Mouse (Mus musculus): ENCODE measurements around the gene Tsga10.

Gene Tsga10

DNA sequence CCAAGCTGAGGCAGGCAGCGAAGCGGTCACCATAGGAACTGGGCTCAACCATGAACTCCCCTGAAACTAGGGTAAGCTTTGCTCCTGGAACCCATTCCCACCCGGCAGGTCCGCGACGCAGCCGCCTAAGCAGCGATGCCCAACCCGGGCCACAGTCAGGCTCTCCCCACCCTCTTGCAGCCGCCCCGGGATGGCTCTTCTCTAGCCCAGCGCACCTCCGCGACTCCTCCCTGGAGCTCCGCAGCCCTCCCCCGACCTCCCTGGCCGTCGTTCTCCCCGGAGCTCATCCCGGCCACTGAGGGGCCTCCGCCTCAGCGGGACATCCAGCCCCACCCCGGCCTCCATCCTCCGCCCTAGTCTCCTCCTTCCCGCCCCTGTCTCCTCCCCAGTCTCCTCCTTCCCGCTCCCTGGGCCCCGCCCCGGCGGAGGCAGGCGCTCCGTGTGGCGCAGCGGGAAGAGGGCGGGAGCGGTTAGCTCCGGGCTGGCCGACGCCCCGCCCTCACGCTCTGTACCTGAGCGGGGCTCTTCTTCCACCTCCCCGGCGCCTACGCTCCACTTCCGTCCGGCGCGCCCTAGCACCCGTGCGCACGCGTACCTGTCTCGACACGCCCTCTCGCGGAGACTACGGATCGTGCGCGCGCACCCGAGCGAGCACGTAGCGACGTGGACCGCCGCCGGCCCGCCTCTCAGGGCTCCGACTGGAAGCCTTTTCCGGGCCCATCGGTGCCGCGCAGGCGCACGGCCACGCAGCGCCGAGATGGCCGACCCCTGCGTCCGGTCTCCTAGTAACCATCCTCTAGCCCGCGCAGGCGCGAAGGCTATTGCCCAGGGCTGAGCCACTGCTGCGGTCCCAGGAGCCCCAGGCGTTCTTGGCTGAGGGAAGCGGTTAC is 1.5 kb downstream of the Tsga10 start:
- peak; percentile 99 to 100 for DNase-seq

DNA sequence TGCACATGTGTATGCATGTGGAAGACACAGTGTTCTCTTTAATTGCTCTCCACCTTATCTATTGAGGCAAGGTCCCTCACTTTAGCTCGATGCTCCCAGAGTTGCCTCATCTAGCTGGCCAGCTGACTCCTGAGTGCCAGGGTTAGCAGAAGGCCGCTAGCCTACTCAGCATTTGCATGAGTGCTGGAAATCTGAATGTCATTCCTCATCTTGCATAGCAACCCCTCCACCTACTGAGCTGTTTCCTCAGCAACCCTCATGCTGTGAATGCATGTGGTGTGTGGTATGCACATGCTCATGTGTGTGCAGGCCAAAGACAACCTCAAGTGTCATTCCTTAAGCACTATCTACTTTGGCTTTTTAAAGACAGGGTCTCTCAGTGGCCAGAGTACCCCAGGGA is 15.5 kb downstream of the Tsga10 start:
- no peak for DNase-seq

DNA sequence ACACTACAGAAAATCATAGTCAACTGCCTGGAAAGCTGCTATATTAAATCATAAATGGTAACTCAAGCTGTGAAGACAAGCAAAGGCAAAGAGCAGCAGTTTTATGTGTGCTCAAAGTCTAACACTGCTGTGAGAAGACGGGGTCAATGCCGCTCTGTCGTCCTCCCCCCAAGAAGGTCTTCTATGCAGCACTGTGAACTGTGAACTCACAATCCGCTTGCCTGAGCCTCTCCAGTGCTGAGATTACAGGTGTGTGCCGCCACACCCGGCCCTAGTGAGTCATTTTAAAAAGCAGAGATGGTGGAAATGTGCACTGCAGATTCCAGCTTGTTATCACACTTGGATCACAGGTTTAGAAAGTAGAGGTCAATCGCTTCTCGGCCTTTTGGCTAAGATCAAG is 19.4 kb downstream of the Tsga10 start:
- DNase-seq: no peak

DNA sequence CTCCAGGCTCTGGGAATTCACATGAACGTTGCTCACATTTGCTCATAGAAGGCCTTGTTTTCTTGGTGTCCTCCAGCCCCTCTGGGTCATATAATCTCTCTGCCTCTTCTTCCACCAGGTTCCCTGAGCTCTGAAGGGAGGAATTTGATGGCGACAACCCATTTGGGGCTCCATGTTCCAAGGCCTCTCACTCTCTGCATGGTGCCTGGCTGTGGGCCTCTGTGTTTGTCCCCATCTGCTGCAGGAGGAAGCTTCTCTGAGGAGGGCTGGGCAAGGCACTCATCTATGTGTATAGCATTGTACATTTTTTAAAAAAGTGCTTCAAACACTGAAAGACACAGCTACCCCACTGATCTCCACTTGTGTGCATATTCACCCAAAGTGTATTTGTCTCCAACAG is 34.5 kb downstream of the Tsga10 start:
- DNase-seq: no peak

DNA sequence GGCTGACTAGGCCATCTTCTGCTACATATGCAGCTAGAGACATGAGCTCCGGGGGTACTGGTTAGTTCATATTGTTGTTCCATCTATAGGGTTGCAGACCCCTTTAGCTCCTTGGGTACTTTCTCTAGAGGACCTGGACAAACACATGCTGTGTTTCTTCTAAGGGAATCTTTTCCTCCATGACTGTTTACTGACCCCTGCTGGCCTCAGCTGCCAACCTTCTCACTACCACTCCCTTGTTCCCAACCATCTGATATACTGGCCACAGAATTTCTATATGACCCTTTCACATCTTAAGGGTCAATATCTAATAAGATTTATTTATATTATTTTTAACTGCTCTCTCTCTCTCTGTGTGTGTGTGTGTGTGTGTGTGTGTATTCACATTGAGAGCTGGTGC is 63.9 kb downstream of the Tsga10 start:
- peak in 1 of 2 experiments; percentile 3 for DNase-seq

DNA sequence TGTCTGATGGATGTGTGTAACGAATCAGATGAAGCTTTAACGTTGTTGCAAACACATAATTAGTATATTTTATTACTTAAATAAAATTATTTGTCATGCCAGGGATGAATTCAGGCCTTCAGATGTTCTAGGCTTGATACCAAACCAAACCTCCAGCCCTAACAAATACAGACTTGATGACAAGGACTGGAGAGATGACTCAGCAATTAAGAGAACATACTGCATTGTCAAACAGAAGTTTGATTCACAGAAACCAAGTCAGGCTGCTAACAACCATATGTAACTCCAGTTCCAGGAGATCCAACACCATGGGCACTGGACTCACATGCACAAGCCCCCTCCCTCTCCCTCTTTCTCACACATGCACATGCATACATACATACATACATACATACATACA is 65.9 kb downstream of the Tsga10 start:
- no peak for DNase-seq

DNA sequence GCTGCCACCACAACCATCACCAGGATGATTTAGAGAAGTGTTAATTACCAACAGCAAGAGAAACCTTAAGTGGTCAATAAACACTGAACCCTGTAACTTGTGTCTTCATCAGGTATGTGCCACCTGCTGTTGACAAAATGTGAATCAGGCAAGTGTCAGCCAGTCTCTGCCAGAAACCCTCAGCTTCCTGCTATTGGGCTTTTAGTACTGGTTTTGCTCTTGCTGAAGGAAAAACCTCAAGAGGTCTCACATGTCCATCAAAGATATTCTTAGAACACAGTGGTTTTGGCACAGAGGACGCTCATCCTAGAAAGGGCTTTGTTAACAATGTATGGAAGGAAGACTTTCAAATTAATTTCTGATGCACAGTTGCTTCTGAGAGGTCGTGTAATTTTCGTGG is 66.7 kb downstream of the Tsga10 start:
- DNase-seq: no peak

DNA sequence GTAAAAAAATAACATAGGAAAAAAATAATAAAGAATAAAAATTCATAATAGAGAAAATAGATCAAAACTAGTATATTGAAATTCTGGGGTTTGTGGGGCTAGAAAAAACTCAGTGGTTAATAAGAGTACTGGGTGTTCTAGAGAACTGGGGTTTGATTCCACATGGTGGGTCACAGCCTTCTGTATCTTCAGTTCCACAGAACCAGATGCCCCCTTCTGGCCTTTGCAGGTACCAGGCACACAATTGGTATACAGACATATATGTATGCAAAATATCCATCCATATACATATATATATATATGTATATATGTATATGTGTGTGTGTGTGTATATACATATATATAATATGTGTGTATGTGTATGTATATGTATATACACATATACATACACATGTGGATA is 106.8 kb downstream of the Tsga10 start:
- peak; percentile 8 to 16 for DNase-seq

DNA sequence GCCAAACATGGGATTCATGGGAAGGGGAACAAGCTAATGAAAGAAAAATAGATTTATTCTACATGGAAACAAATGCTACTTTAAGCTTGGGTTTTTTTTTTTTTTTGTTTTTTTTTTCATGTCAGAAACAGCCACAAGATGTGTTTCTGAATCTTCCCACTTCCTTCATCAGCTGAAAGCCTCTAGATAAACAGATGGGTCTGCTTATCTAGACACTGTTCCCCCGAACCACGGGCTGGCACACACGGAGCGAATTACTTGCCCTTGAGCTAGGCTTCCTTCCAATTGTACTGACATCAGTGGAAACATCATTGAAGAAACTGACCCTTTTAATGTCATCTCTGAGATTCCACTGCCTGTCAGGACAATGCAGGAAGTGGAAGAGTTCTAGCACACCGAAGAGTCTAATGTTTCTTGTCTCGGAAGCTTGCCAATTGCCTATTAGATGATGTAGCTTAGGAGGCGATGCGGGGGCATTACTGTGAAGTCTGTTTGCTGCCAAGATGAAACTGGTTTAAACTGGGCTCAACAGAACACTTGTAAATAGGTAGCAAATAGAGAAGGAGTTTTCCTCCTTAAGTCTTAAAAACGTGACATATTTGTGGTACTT is 121.5 kb downstream of the Tsga10 start:
- DNase-seq: no peak

DNA sequence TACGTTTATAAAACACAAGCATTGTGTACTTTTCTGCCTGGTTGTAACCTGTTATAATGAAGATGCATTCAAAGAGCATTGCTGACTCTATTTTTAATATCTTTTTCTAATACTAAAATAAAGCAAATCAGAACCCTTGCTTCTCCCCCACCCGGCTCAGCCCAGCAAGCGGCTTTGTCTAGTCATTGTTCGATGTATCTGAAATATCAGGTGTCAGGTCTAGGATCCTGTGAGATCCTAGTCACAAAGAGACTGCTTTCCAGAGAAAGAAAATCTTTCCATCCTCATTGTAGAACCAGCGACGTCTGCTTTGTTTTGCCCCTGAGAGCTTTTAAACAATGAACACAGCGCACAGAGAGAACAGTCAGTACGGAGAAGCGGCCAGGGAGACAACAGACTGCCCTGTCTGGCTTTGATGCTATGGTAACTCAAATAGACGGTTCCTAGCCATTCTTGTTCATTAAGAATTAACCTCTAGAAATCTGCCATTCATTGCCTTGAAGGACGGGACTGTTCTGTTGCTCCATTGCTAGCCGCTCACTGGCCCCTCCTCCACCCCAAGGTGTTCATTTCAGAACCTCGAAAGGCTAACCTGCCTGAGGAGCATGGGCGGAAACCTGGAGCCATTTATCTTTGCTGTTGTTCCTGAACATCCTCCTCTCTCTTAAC is 123.5 kb downstream of the Tsga10 start:
- no peak for DNase-seq

DNA sequence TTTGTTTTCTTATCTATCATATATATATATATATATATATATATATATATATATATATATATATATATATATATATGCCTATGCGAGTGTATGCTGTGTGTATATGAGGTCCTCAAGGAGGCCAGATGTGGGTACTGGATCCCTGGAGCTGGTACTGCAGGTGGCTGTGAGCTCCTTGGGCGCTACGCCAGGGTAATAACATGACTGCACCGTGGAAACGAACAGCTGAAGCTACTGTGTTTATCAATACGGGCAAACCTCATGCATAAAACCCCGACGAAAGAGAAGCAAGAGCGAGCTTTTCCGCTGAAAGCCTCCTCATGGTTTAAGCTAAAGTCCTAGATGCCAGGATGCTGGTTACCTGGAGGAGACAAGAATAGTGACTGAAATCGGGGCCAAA is 124.1 kb downstream of the Tsga10 start:
- no peak for DNase-seq

DNA sequence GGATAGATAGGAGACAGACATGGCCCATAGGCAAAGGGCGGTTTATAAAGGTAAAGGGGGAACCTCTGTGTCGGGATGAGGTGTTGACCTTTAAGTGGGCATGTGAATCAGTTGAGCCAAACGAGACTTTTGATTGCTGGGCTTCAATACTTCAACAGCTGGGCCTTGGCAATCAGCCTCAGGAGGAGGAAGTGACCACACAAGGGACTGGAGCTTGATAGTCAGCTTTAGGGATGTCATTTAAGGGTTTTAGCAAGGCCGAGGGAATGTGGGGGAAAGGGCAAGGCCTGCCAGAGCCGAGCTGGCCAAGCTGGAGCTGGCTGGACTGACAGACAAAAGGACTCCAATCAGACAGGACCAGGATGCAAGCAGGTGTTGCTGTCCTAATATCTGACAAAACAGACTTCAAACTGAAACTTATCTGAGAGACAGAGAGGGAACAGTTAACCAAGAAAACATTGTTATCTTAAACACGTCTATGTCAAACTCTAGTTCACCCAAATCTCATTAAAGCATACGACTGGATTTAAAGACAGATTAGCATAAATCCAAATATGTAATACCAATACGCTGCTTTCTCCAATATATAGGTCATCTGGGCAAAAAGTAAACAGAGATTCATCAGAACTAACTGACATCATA is 125.9 kb downstream of the Tsga10 start:
- no peak for DNase-seq

DNA sequence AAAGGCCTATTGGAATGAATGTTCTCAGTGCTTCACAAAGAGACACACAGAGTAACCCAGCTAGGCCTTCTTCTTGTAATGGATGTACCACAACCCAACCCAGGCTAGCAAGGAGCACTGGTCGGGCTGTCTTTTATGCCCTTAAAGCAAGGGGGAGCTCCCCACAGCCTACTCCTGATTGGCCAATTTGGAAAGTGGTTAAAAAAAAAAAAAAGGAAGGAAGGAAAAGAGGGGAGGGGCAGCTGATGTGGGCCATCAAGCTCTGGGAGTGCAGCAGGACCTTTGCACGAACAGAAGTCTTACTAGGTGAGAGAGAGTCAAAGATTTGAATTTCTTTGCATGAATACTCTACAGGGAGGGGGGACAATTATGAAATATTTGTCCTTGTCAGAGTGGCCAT is 127.3 kb downstream of the Tsga10 start:
- DNase-seq: no peak

DNA sequence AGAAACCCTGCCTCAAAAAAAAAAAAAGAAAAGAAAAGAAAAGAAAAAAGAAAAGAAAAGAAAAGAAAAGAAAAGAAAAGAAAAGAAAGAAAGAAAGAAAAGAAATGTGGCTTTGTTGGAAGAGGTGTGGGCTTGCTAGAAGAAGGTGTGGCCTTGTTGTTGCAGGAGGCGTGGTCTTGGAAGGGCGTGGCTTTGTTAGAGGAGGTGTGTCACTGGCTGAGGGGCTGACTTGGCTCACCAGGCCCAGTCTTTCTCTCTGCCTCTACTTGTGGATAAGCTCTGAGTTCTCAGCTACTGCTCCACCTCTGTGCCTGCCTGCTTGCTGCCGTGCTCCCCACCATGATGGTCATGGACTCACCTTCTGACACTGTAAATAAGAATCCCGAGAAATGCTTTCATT is 129.2 kb downstream of the Tsga10 start:
- peak; percentile 8 to 22 for DNase-seq

DNA sequence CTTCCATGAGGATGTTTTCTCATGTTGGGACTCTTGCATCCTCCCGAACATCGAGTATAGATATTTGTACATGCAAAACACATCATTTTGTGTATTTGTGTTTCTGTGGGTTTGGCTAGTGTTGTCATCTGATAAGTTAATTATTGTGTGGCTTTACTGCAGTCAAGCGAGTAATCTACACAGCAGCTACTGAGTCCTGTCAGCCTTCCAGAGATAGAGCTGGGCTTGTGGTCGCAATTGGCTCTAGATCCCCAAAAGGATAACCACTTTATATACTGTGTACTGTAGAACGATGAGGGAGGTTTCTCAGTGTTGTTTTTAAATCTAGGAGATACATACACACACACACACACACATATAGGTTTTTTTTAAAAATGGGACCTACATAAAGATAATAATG is 130.3 kb downstream of the Tsga10 start:
- no peak for DNase-seq

DNA sequence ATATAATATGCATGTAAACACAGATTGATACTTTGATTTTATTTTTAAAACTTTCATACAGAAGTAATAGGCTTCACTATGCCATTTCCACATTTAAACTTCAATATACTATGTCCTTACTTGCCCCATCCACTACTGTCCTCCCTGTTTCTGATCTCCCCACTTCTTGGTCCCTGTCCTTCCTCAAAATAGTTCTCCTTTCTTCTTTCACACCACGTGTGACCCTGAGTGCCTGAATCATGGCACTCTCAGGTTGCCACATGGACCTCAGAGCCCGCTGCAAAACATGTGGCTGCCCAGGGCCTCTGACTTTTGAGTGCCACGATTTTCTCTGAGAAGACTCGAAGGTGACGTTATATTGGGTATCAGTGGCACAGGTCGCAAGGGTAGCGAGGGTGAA is 131.4 kb downstream of the Tsga10 start:
- DNase-seq: no peak

DNA sequence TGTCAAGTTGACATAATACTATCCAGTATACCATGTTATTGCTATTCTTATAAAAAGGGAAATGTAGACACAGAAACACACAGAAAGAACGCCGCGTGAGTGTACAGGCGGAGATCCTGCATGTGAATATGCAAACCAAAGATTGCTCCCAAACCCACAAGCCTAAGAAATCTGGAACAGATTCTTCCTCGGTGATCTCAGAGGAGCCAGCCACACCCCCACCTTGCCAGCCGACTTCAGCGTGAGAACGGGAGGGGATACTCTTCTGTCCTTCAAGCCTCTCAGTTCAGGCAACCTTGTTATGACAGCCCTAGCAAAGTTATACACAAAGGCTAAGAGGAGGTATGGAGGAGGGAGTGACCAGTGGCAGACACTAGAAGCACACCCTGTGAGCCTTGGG is 136.9 kb downstream of the Tsga10 start:
- DNase-seq: no peak

DNA sequence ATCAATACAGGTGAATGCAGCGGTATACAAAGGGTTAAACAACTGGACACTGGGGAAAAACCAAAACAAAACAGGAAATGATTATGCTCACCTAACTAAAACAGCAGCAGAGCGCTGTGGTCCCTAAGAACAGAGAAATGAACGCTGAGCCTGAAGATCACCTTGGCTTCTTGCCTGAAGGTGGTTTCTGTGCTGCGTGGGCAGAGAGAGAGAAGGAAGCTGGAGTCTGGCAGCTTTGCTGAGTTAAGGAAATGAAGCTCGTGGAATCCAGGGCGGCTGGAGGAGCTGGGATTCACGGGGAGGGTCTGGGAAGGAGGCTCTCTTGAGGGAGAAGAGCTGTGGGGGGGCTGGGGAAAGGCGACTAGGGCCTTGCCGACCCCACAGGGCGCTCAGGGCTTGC is 138.2 kb downstream of the Tsga10 start:
- no peak for DNase-seq

DNA sequence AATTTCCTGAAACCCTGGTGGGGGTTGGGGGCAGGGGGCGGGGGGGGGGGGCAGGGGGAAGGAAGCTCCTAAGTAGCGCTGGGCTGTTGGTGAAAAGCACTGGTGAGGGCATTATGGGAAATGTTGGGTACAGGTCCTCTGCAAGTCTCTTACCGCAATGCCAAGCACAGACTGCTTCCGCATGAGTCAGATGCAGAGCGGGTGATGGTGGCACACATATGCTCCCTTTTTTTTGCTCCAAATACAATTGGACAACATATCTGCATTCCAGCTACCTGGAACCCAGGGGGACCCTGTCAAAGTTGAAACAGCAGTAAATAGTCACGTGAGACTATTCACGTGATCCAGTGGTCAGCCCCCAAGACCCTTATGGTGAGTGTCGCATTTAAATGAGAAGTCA is 139.0 kb downstream of the Tsga10 start:
- DNase-seq: no peak

DNA sequence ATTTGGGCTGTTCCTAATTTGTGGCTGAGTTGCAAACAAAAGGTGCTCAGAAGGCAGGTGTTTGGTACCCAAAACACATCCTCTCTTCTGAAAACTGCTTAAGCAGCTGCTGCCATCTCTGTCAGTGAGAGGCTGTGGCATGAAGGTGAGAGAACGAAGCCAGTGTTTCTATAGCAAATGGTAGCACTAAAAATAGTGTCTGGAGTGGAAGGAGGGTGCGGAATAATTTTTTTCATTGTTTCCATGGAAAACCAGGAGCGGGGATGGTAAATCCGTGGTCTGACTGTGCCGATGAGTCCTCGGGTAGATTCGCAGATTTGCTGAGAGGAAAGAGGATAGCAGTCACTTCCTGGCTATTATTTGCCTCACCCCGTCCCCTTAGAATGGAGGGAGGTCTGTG is 139.8 kb downstream of the Tsga10 start:
- DNase-seq: no peak

DNA sequence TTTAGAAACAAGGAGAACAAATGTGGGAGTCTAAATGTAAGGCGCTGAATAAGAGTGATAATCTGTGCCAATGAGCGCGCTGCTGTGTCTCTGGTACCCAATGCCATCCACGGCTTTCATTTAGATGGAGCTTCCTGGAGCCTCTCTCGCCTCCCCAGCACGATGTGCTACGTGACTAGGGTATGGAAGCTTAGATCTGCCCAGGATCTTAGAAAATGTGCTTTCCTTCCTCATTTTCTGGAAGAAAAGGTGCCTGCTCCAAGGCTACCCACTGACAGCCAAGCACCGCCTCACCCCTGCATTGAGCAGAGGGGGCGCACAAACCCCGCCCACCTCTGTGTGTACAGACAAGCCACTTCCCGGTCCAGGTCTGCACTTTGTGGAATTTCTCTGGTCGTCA is 140.3 kb downstream of the Tsga10 start:
- peak in 1 of 2 experiments; percentile 17 for DNase-seq

DNA sequence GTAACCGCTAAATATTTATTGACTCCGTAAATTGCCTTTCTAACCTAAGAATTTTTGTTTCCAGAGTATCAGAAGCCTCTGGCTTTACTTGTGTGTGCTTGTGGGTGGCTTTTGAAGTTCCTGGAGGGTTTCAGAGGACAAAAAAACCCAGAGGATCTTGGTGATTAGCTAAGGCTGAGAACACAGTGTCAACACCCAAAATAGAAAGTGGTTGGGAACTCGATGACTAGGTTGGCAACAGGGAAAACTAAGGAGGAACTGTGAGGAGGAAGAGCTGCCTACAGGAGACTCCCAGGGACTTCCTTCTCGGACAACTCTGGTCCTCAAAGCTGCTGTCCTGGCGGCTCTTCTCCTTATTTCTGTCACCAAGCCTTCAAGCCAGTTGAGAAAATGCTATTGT is 145.1 kb downstream of the Tsga10 start:
- no peak for DNase-seq
